ENCODE assay signal across 12 mouse cellular contexts in the genomic region with DNA sequence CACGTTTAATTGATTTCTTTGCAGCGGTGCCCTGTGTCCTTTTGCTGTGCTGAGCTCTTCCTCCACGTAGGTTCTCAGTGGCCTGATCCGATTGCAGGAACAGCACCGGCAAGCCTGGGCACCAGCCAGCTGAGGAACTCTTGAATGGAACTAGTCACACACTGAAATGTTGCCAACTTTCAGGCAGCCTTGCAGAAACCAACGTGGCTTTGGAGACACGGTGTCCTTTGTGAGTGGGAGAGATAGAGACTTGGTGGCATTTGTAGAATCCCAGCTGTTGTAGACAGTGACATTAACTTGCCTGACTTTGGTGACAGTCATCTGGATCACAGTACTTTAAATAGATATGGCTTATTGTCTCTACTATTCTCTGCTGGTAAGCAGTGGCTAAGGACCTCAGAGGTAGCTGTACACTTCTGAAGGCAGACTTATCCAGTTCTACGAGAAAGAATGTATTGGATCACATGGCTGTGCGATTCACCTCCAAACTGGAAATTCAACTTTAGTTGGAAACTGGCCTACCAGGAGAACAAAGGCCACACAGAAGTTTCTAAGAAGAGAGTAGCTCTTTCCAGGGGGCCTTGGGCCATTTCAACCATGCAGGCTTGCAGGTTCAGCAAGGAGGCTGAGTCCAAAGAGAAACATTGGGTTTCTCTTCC. TPM values are rescaled to one million over a fixed set of nuclear protein-coding genes. Genes with fewer than 3 reads are reported as not detected.
DNase-seq lines count a peak whose midpoint lies in the region; ATAC-seq and TF ChIP-seq lines count a peak whose summit lies in the region.
"Had no signal": no experiment of that assay in that cellular context is flagged by ENCODE, and none has a peak within 500 bp of the region (broad histone marks: within the 10 kb centered on the region; RNA-seq: fewer than 3 reads in every experiment).

No protein-coding gene starts in this region.

- no peak overlapping the region for H3K9ac ChIP-seq in intestine, embryonic 16.5 days (ENCODE audit: low read depth, low read length)

- no peak overlapping the region for H3K4me3 ChIP-seq in intestine, embryonic 16.5 days (ENCODE audit: low read length)

- no peaks in the 10 kb centered on the region for H3K36me3 ChIP-seq in intestine, embryonic 16.5 days (ENCODE audit: control insufficient read depth, insufficient read depth, low read length)

- no peak for TF ChIP-seq POLR2A in brain, embryonic 14.5 days (IDR thresholded peaks at IDR 0.05; ENCODE audit: borderline replicate concordance, extremely low read depth, insufficient read depth, insufficient read length, poor library complexity, severe bottlenecking)

- peak; percentile 21 for DNase-seq in layer of hippocampus, adult 11-12 months (ENCODE audit: low spot score)
- DNase-seq in layer of hippocampus, postnatal 25 days (ENCODE audit: extremely low spot score in 1 of 2, low spot score in 1 of 2), result no peak
- DNase-seq in brain, embryonic 14.5 days (ENCODE audit: low read depth), result peak; percentile 57
- DNase-seq in kidney, adult 18-20 months, result peak; percentile 43
- peak; percentile 66 for DNase-seq in lung, postnatal 25 days (ENCODE audit: low spot score)
- DNase-seq in spleen, postnatal 14 days (ENCODE audit: low spot score in 2 of 2), result no peak
- no peak for DNase-seq in spleen, adult 18-20 months

- no peak for TF ChIP-seq CTCF in brain, embryonic 14.5 days (IDR thresholded peaks at IDR 0.05; ENCODE audit: borderline replicate concordance, extremely low read depth, insufficient read depth, insufficient read length)

- WGBS in intestine, embryonic 16.5 days, result 77% methylated on average over 9 of the region's 9 CpGs

- H3K9me3 ChIP-seq in intestine, embryonic 16.5 days (ENCODE audit: control insufficient read depth, low read length), result no peaks in the 10 kb centered on the region

- no peak overlapping the region for H3K27ac ChIP-seq in intestine, embryonic 16.5 days (ENCODE audit: low read length)

- no peak overlapping the region for H3K4me2 ChIP-seq in intestine, embryonic 16.5 days (ENCODE audit: low read depth, low read length)

- no peaks in the 10 kb centered on the region for H3K4me1 ChIP-seq in intestine, embryonic 16.5 days (ENCODE audit: control insufficient read depth, insufficient read depth, low read length)

- no peaks in the 10 kb centered on the region for H3K27me3 ChIP-seq in intestine, embryonic 16.5 days (replicated peaks; ENCODE audit: control insufficient read depth, insufficient read depth, low read length)

- ATAC-seq in intestine, embryonic 16.5 days, result no peak

RNA-seq across cellular contexts. Expression of a gene that starts 5.8 kb away (rescaled TPM):
- not detected for total RNA-seq in layer of hippocampus, postnatal 25 days (2021)
- not detected in 2 replicates for polyA plus RNA-seq in brain, embryonic 14.5 days (2012; rRNA removed)
- not detected in 2 replicates for polyA plus RNA-seq in intestine, embryonic 16.5 days (2015; fragmentation: Nextera tagmentation; extraction: Ambion mirVana)
- total RNA-seq: left cerebral cortex, adult 8-10 months; MEL had no signal
- polyA plus RNA-seq: embryonic facial prominence, embryonic 11.5 days; neural tube, embryonic 11.5 days had no signal

Comparison
In these comparisons a context has a peak if more than half of its experiments do, and no peak if none do; other contexts are left out.
1. DNase-seq: peak in layer of hippocampus, adult 11-12 months (single experiment), brain, embryonic 14.5 days (single experiment), kidney, adult 18-20 months (single experiment) and lung, postnatal 25 days (single experiment); none in layer of hippocampus, postnatal 25 days (0 of 2), spleen, postnatal 14 days (0 of 2) and spleen, adult 18-20 months (0 of 2).